Mouse (Mus musculus): ENCODE data around the gene Afmid.
"Not testable (repeated sequence)": the region's sequence is repeated elsewhere in the genome, so short reads cannot be mapped to it uniquely, and the experiment has no call there.

The Afmid gene

GRCm38 (mm10) chr11:117824060-117824969, 1.4 kb upstream of the Afmid start:
- DNase-seq (ENCODE audit: low spot score in 2 of 2): peak; percentile 42 to 84

GRCm38 (mm10) chr11:117826164-117826563, 440 bp downstream of the Afmid start:
- DNase-seq (ENCODE audit: low spot score in 2 of 2): no peak

- no peak for DNase-seq (ENCODE audit: low spot score in 2 of 2)
These were observed 1.2 kb downstream of the Afmid start for GRCm38 (mm10) chr11:117826916-117827315.

GRCm38 (mm10) chr11:117827386-117827785, 1.7 kb downstream of the Afmid start:
- no peak for DNase-seq (ENCODE audit: low spot score in 2 of 2)

- no peak for DNase-seq (ENCODE audit: low spot score in 2 of 2)
These were observed 2.6 kb downstream of the Afmid start for GRCm38 (mm10) chr11:117828149-117828887.

- no peak for DNase-seq (ENCODE audit: low spot score in 2 of 2)
These were observed 3.3 kb downstream of the Afmid start for GRCm38 (mm10) chr11:117828888-117829604.

- no peak for DNase-seq (ENCODE audit: low spot score in 2 of 2)
These were observed 4.0 kb downstream of the Afmid start for GRCm38 (mm10) chr11:117829671-117830215.

- DNase-seq (ENCODE audit: low spot score in 2 of 2): no peak
These were observed 4.7 kb downstream of the Afmid start for GRCm38 (mm10) chr11:117830401-117830800.

GRCm38 (mm10) chr11:117832086-117832969, 6.6 kb downstream of the Afmid start:
- DNase-seq (ENCODE audit: low spot score in 2 of 2): peak in 1 of 2 experiments; percentile 72

- DNase-seq (ENCODE audit: low spot score in 2 of 2): not testable (repeated sequence)
These were observed 7.8 kb downstream of the Afmid start for GRCm38 (mm10) chr11:117833509-117833908.

- DNase-seq (ENCODE audit: low spot score in 2 of 2): no peak
These were observed 8.4 kb downstream of the Afmid start for GRCm38 (mm10) chr11:117834086-117834485.

- peak in 1 of 2 experiments; percentile 66 for DNase-seq (ENCODE audit: low spot score in 2 of 2)
These were observed 10.6 kb downstream of the Afmid start for GRCm38 (mm10) chr11:117836306-117836705.

- DNase-seq (ENCODE audit: low spot score in 2 of 2): no peak
These were observed 12.8 kb downstream of the Afmid start for GRCm38 (mm10) chr11:117838572-117838971.

GRCm38 (mm10) chr11:117839021-117839420, 13.3 kb downstream of the Afmid start:
- DNase-seq (ENCODE audit: low spot score in 2 of 2): no peak

- DNase-seq (ENCODE audit: low spot score in 2 of 2): no peak
These were observed 15.2 kb downstream of the Afmid start for GRCm38 (mm10) chr11:117840910-117841309.

- DNase-seq (ENCODE audit: low spot score in 2 of 2): no peak
These were observed 17.7 kb downstream of the Afmid start for GRCm38 (mm10) chr11:117843434-117843833.

GRCm38 (mm10) chr11:117844997-117845396, 19.3 kb downstream of the Afmid start:
- DNase-seq (ENCODE audit: low spot score in 2 of 2): no peak

- DNase-seq (ENCODE audit: low spot score in 2 of 2): no peak
These were observed 19.9 kb downstream of the Afmid start for GRCm38 (mm10) chr11:117845651-117846050.

GRCm38 (mm10) chr11:117846640-117847039, 20.9 kb downstream of the Afmid start:
- no peak for DNase-seq (ENCODE audit: low spot score in 2 of 2)

- DNase-seq (ENCODE audit: low spot score in 2 of 2): no peak
These were observed 22.0 kb downstream of the Afmid start for GRCm38 (mm10) chr11:117847593-117848215.

Data from left cerebral cortex, adult 9 months (tissue).